Mouse (Mus musculus) testis, postnatal 14 days (tissue): ENCODE measurements around the gene Casc4.

ENCODE experiments used
- DNase-seq: peaks from one replicate; pipeline ENCODE4 v3.0.0; 2021; ENCODE audit warnings: low spot score

Gene Casc4

GRCm38 (mm10) chr2:121866632-121867050 lies at the start of gene Casc4:
TSS of gene Casc4 (plus strand) at chr2:121866970.
- DNase-seq = peak; percentile 97

GRCm38 (mm10) chr2:121821787-121822186 lies 45.0 kb upstream of the Casc4 start:
- DNase-seq = no peak

DNA sequence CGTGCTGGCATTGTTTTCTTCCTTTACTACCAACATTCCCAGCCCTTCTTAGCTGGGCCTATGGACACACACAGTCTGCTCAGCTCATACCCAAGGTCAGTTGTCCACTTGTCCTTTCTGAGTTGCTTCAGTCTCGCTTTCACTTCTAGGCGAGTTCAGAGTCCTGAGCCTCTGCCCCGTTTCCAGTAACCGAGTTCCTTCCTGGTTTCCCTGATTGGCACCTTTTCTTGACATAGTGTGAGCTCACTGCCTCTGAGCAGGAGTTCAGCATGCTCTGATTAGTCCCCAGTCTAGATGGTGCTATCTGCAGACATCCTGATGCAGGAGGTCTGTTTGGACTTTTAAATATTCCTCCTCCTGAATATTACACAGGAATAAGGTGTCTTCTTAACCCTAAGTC lies 42.1 kb upstream of the Casc4 start:
- DNase-seq = no peak

DNA sequence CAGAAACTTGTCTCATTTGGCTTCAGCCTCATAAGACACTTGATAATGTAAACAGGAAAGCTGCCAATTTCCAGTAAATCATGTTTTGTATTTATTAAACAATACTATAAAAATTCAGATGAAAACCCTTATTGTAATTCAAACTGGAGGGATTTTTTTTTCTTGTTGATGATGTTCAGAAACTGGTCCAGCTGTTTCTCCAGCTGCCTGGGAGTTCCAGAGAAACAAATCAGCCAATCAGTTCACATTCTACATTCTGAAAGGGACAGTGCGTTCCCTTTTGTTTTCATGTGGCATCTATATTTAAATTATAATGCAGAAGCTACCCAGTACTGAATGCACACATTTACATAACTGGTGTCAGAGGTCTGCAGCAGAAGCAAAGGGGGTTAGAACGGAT lies 40.6 kb upstream of the Casc4 start:
- DNase-seq = no peak

DNA sequence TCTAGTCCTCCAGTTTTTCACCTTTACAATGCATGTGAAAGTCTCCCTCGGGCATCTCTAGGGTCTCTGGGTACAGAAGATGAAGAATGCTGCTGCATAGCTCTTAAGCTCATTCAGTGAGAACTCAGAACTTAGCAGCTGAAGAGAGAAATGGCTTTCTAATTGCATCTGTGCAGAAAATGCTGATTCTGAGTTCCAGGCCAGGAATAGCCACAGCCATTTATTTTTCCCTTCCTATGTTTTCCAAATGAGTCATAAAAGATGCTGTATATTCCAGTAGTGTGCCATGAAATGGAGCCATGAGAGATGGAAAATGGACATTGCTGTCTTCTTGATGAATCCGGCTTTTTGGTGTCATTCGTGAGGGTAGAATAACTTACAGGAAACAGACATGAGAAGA lies 38.4 kb upstream of the Casc4 start:
- no peak for DNase-seq

DNA sequence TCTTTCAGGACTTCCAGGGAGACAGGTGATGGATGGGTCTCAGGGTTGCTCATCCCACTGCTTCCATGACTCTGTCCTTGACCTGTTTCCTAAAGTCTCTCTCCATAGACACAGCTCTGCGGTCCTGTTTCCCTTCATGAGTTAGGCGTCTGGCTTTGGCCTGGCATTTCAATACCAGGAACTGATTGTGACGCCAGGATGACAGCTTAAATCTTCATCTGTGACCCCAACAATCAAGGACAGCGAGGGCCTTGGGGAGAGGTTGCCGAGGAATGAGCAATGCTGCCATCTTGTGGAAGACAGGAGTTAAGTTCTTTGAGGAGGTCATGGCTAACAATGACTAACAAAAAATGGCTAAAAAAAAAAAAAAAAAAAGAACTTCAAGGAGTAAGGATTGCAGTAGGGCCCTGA lies 34.3 kb upstream of the Casc4 start:
- no peak for DNase-seq

- no peak for DNase-seq
Observed at GRCm38 (mm10) chr2:121834926-121835325, 31.8 kb upstream of the Casc4 start.

DNA sequence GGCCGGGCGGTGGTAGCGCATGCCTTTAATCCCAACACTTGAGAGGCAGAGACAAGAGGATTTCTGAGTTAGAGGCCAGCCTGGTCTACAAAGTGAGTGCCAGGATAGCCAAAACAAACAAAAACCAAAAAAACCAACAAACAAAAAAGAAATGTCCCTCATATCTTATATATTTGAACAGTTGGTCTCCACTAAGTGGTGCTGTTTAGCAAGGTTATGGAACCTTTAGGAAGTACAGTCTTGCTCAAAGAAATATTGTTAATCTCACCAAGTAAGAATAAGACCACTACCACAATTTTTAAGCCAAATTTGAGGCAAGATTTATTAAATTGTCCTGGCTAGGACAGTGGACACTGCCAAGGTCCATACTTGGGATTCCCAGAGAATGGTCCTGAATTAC lies 25.3 kb upstream of the Casc4 start:
- no peak for DNase-seq

DNA sequence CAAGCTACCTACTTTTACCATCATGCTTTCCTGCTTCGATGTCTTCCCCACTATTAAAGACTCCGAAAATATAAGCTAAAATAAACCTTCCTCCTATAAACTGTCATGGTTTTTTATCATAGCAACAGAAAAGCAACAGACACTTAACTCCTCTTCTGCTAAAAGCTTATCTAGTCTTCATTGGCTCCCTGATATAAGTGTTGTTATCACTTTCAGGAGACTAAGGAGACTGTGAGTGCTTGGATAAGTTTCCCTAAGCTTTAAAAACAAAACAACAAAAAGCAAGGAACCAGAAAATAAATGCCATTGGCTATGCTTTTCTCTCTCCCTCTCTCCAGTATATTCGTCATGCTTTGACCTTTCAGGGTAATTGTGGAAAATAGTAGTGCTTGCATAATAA lies 24.5 kb upstream of the Casc4 start:
- DNase-seq = no peak

DNA sequence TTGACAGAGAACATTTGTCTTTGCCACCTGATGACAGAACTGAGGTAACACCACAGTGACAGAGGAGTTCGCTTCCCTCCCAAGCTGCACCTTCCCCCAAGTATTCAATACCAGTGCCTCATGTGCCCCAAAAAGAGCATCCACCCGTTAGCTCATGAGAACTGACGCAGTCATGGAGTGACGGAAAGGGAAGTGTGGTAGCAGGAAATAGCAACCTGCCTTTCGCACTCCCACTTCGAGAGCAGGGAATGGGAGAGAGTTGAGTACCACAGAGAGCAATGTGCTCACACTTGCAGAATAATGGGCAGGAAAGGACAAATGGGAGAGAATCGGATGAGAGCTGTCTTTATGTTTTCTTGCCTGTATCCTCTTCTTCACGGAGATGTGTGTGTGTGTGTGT lies 20.7 kb upstream of the Casc4 start:
- no peak for DNase-seq

- no peak for DNase-seq
Observed at GRCm38 (mm10) chr2:121852045-121852444, 14.7 kb upstream of the Casc4 start.

- no peak for DNase-seq
Observed at GRCm38 (mm10) chr2:121853974-121854373, 12.8 kb upstream of the Casc4 start.

GRCm38 (mm10) chr2:121859380-121859980 lies 7.3 kb upstream of the Casc4 start:
- DNase-seq = no peak

- peak; percentile 65 for DNase-seq
Observed at GRCm38 (mm10) chr2:121866071-121866601, 634 bp upstream of the Casc4 start.

- DNase-seq = peak; percentile 24
Observed at GRCm38 (mm10) chr2:121867051-121867928, 520 bp downstream of the Casc4 start.

GRCm38 (mm10) chr2:121879506-121879905 lies 12.7 kb downstream of the Casc4 start:
- no peak for DNase-seq

GRCm38 (mm10) chr2:121885509-121886106 lies 18.8 kb downstream of the Casc4 start:
- no peak for DNase-seq

GRCm38 (mm10) chr2:121886406-121886805 lies 19.6 kb downstream of the Casc4 start:
- no peak for DNase-seq

DNA sequence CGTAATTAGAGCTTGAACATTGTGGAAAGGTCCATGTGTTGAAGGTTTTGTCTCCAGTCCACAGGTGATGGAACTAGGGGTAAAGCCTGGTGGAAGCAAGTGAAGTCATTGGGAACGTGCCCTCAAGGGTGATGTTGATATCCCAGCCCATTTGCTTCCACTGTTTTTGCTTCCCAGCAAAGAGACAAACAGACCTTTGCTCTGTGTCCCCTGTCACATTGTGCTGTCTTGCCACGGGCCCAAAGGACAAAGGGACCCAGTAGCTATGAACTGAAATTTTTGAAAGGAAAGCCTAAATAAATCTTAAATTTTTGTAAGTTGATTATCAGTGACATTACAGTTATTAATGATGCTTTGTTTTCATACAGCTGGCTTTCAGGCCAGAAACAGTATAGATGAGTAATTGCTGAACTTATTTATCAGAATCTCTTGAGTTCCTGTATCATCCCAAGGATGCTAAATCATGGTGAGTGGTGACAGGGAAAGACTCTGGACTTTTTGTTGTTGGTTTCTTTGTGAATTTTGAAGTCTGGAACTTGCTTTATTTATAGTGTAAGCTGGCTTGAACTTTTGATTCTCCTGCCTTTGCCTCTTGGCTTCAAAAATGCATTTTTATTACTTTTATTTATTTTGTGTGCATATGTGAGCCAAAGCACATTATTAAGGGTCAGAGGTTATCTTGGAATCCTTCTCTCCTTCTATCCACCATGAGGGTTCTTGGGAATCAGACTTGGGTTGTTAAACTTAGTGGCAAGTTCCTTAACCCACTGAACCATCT lies 22.1 kb downstream of the Casc4 start:
- DNase-seq = no peak

- no peak for DNase-seq
Observed at GRCm38 (mm10) chr2:121895261-121895660, 28.5 kb downstream of the Casc4 start.

GRCm38 (mm10) chr2:121896825-121897224 lies 30.1 kb downstream of the Casc4 start:
- no peak for DNase-seq

DNA sequence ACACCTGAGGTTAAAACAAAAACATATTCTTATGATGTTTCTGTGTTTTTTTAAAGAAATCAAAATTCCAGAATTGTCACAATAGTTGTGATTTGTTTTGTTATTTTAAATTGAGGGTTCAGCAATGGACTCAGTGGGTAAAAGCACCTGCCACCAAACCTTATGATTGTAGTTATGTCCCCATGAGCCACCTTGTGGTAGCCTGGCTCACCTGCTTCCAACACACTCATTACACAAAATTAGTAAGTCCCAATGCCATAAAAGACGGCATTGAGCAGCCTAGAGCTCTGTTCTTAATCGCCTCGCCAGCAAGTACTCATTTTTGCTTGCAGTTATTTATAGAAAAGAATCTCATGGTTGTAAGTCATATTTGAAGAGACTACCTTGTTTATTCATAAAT lies 43.2 kb downstream of the Casc4 start:
- no peak for DNase-seq
